Mouse (Mus musculus) hindbrain, embryonic 14.5 days (tissue): ENCODE data around the gene F7. TPM values are rescaled to one million over a fixed set of nuclear protein-coding genes. Genes with fewer than 3 reads are reported as not detected.

Experiments used
- ATAC-seq: fragments of 200-750 bp; cut with Nextera tagmentation; 2 replicates; pipeline ENCODE4 v1.8.0; 2017; ENCODE audit warnings: moderate number of reproducible peaks, mild to moderate bottlenecking, moderate TSS enrichment, moderate library complexity; ENCODE audit not compliant: low FRiP score
- DNase-seq: peaks from one replicate; pipeline ENCODE4 v3.0.0-alpha.2; 2015; ENCODE audit warnings: low spot score
- H3K27ac ChIP-seq: fragments of 300-500 bp; sonication (generic); 2 replicates; pipeline ENCODE4 v1.5.1; 2014; ENCODE audit warnings: mild to moderate bottlenecking, moderate library complexity
- H3K27me3 ChIP-seq: fragments of 300-500 bp; sonication (generic); 2 replicates; pipeline ENCODE4 v1.6.1; 2014; ENCODE audit warnings: mild to moderate bottlenecking, low read length, mixed read lengths; ENCODE audit not compliant: control insufficient read depth, insufficient read depth
- H3K36me3 ChIP-seq: fragments of 300-500 bp; sonication (generic); replicated peaks from 2 replicates; pipeline ENCODE4 v1.6.1; 2014; ENCODE audit not compliant: control insufficient read depth, insufficient read depth
- H3K4me1 ChIP-seq: fragments of 300-500 bp; sonication (generic); replicated peaks from 2 replicates; pipeline ENCODE4 v1.6.1; 2014; ENCODE audit warnings: antibody characterized with exemption, low read length, mixed read lengths; ENCODE audit not compliant: control insufficient read depth, insufficient read depth
- H3K4me2 ChIP-seq: fragments of 300-500 bp; sonication (generic); replicated peaks from 2 replicates; pipeline ENCODE4 v1.6.1; 2014; ENCODE audit warnings: mild to moderate bottlenecking, moderate library complexity
- H3K4me3 ChIP-seq: fragments of 300-500 bp; sonication (generic); replicated peaks from 2 replicates; pipeline ENCODE4 v1.5.1; 2014; ENCODE audit warnings: mild to moderate bottlenecking, low read length
- H3K9ac ChIP-seq: fragments of 300-500 bp; sonication (generic); 2 replicates; pipeline ENCODE4 v1.6.1; 2014
- H3K9me3 ChIP-seq: fragments of 300-500 bp; sonication (generic); 2 replicates; pipeline ENCODE4 v1.6.1; 2016; ENCODE audit warnings: low read length; ENCODE audit not compliant: control insufficient read depth
- WGBS: fragments of 180-500 bp; shearing (Covaris S2); extraction: QIAGEN DNeasy Blood & Tissue Kit; methylation state at CpG from one replicate; pipeline ENCODE4 v1.1.7; 2014; 5-methylcytosine and 5-hydroxymethylcytosine counted together
- polyA plus RNA-seq: library from polyadenylated mRNA; unstranded; fragments of >200 nt; fragmentation: Nextera tagmentation; extraction: Ambion mirVana; gene quantifications from 2 replicates; pipeline ENCODE4 v1.2.1, GENCODE M21; 2014

The F7 gene
- polyA plus RNA-seq, 1 experiment from 2014 or later, result not detected

GRCm38 (mm10) chr8:13019560-13019959 lies 6.3 kb upstream of the F7 start:
- peaks cover 73% of the 10 kb centered on the region for H3K36me3 ChIP-seq
- no peaks in the 10 kb centered on the region for H3K9me3 ChIP-seq
- no peak overlapping the region for H3K4me3 ChIP-seq
- no peak overlapping the region for H3K4me2 ChIP-seq
- no peaks in the 10 kb centered on the region for H3K27me3 ChIP-seq
- WGBS, result 68% methylated on average over 4 of the region's 4 CpGs
- DNase-seq (no peak), ATAC-seq (no peak)
- H3K9ac ChIP-seq, result no peak overlapping the region
- H3K27ac ChIP-seq, result no peak overlapping the region
- H3K4me1 ChIP-seq, result no peaks in the 10 kb centered on the region

GRCm38 (mm10) chr8:13021830-13022229 lies 4.0 kb upstream of the F7 start:
- no peaks in the 10 kb centered on the region for H3K27me3 ChIP-seq
- H3K4me1 ChIP-seq, result no peaks in the 10 kb centered on the region
- peaks cover 51% of the 10 kb centered on the region for H3K36me3 ChIP-seq
- no peak overlapping the region for H3K4me2 ChIP-seq
- H3K4me3 ChIP-seq, result no peak overlapping the region
- ATAC-seq, result no peak
- H3K9me3 ChIP-seq, result no peaks in the 10 kb centered on the region
- no peak for DNase-seq
- WGBS, result 97% methylated on average over 8 of the region's 8 CpGs
- H3K9ac ChIP-seq, result no peak overlapping the region
- no peak overlapping the region for H3K27ac ChIP-seq

- no peaks in the 10 kb centered on the region for H3K4me1 ChIP-seq
- H3K9ac ChIP-seq, result no peak overlapping the region
- DNase-seq, result no peak
- no peak overlapping the region for H3K4me3 ChIP-seq
- H3K4me2 ChIP-seq, result no peak overlapping the region
- H3K27ac ChIP-seq, result no peak overlapping the region
- H3K36me3 ChIP-seq, result no peaks in the 10 kb centered on the region
- WGBS, result 86% methylated on average over 5 of the region's 5 CpGs
- H3K27me3 ChIP-seq, result no peaks in the 10 kb centered on the region
- no peaks in the 10 kb centered on the region for H3K9me3 ChIP-seq
- ATAC-seq, result no peak
Observed at GRCm38 (mm10) chr8:13027615-13028014, 1.8 kb downstream of the F7 start.

- Histone ChIP-seq H3K9ac (no peak overlapping the region), H3K36me3 (no peaks in the 10 kb centered on the region), H3K9me3 (no peaks in the 10 kb centered on the region), H3K4me2 (no peak overlapping the region), H3K4me1 (no peaks in the 10 kb centered on the region), H3K27me3 (no peaks in the 10 kb centered on the region), H3K4me3 (no peak overlapping the region), H3K27ac (no peak overlapping the region)
- no peak for ATAC-seq
- no peak for DNase-seq
- 84% methylated on average over 5 of the region's 5 CpGs for WGBS
Observed at GRCm38 (mm10) chr8:13028482-13028881, 2.6 kb downstream of the F7 start.

- H3K36me3 ChIP-seq, result no peaks in the 10 kb centered on the region
- H3K4me2 ChIP-seq, result no peak overlapping the region
- no peaks in the 10 kb centered on the region for H3K9me3 ChIP-seq
- H3K9ac ChIP-seq, result no peak overlapping the region
- DNase-seq (no peak), ATAC-seq (no peak)
- H3K27ac ChIP-seq, result no peak overlapping the region
- H3K4me3 ChIP-seq, result no peak overlapping the region
- no peaks in the 10 kb centered on the region for H3K4me1 ChIP-seq
- H3K27me3 ChIP-seq, result no peaks in the 10 kb centered on the region
- WGBS, result 92% methylated on average over 10 of the region's 10 CpGs
Observed at GRCm38 (mm10) chr8:13036346-13036812, 10.5 kb downstream of the F7 start.

- H3K27me3 ChIP-seq, result no peaks in the 10 kb centered on the region
- H3K36me3 ChIP-seq, result no peaks in the 10 kb centered on the region
- 81% methylated on average over 7 of the region's 7 CpGs for WGBS
- no peak within 1 kb of the TSS for H3K4me3 ChIP-seq
- no peak within 1 kb of the TSS for H3K27ac ChIP-seq
- H3K4me1 ChIP-seq, result no peaks in the 10 kb centered on the region
- no peak within 1 kb of the TSS for H3K4me2 ChIP-seq
- H3K9me3 ChIP-seq, result no peaks in the 10 kb centered on the region
- DNase-seq (no peak), ATAC-seq (no peak)
- no peak within 1 kb of the TSS for H3K9ac ChIP-seq
Observed at GRCm38 (mm10) chr8:13037015-13037414, 11.2 kb downstream of the F7 start, which contains the start of gene F10. Gene F10, plus strand, starts transcription at chr8:13037308.

GRCm38 (mm10) chr8:13037569-13037968 lies 11.7 kb downstream of the F7 start:
- WGBS, result 41% methylated on average over 5 of the region's 5 CpGs

GRCm38 (mm10) chr8:13039054-13039453 lies 13.2 kb downstream of the F7 start:
- no peak overlapping the region for H3K27ac ChIP-seq
- no peak overlapping the region for H3K4me2 ChIP-seq
- no peak overlapping the region for H3K4me3 ChIP-seq
- no peak overlapping the region for H3K9ac ChIP-seq
- no peaks in the 10 kb centered on the region for H3K36me3 ChIP-seq
- ATAC-seq (no peak), DNase-seq (no peak)
- H3K4me1 ChIP-seq, result no peaks in the 10 kb centered on the region
- WGBS, result 78% methylated on average over 6 of the region's 6 CpGs
- no peaks in the 10 kb centered on the region for H3K27me3 ChIP-seq
- H3K9me3 ChIP-seq, result no peaks in the 10 kb centered on the region

More at GRCm38 (mm10) chr8:13037569-13037968, 11.7 kb downstream of the F7 start:
- no peak overlapping the region for H3K4me2 ChIP-seq
- no peaks in the 10 kb centered on the region for H3K9me3 ChIP-seq
- no peak overlapping the region for H3K4me3 ChIP-seq
- H3K9ac ChIP-seq, result no peak overlapping the region
- no peaks in the 10 kb centered on the region for H3K27me3 ChIP-seq
- no peak overlapping the region for H3K27ac ChIP-seq
- no peaks in the 10 kb centered on the region for H3K4me1 ChIP-seq
- ATAC-seq, result no peak
- H3K36me3 ChIP-seq, result no peaks in the 10 kb centered on the region
- DNase-seq, result no peak

GRCm38 (mm10) chr8:13041459-13041858 lies 15.6 kb downstream of the F7 start:
- H3K27me3 ChIP-seq, result no peaks in the 10 kb centered on the region
- no peaks in the 10 kb centered on the region for H3K36me3 ChIP-seq
- no peaks in the 10 kb centered on the region for H3K4me1 ChIP-seq
- H3K9ac ChIP-seq, result no peak overlapping the region
- no peaks in the 10 kb centered on the region for H3K9me3 ChIP-seq
- H3K27ac ChIP-seq, result no peak overlapping the region
- 90% methylated on average over 4 of the region's 4 CpGs for WGBS
- DNase-seq (no peak), ATAC-seq (no peak)
- no peak overlapping the region for H3K4me2 ChIP-seq
- H3K4me3 ChIP-seq, result no peak overlapping the region

GRCm38 (mm10) chr8:13047652-13048051 lies 21.8 kb downstream of the F7 start:
- ATAC-seq, result no peak

More at GRCm38 (mm10) chr8:13047652-13048051, 21.8 kb downstream of the F7 start:
- 53% methylated on average over 5 of the region's 5 CpGs for whole genome bisulfite sequencing
- Histone ChIP-seq H3K4me3 (no peak overlapping the region), H3K27me3 (no peaks in the 10 kb centered on the region), H3K9ac (no peak overlapping the region), H3K4me2 (no peak overlapping the region), H3K27ac (no peak overlapping the region), H3K36me3 (no peaks in the 10 kb centered on the region), H3K9me3 (peaks cover 13% of the 10 kb centered on the region; the same call in 1 of the 2 replicates), H3K4me1 (no peaks in the 10 kb centered on the region)
- DNase-seq, result no peak
